Mouse (Mus musculus): Measurements from ENCODE around the gene Trappc2l. TPM values are rescaled to one million over a fixed set of nuclear protein-coding genes. Genes with fewer than 3 reads are reported as not detected.

Trappc2l gene
- polyA plus RNA-seq, 1 experiment from 2014 or later = 45.8 TPM

DNA sequence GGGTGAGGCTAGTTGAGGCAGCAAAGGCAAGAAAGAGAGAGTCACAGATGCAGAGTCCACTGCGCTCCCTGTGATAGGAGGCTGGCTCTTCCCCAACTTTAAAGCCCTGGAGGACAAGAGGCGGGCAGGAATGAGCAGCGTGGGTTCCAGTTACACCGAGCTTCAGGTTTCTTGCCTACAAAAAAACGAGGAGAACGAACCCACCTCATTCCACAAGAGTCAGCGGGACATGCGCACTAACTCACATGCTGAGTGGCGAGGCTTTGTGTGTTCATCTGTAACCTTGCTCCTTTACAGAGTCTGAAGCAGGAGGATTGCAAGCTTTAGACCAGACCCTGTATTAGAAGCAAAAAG lies 47.3 kb downstream of the Trappc2l start:
- ATAC-seq (ENCODE audit: insufficient number of reproducible peaks, low FRiP score) = no peak
- no peak overlapping the region for H3K27ac ChIP-seq (ENCODE audit: poor library complexity, severe bottlenecking)
- peaks cover 71% of the 10 kb centered on the region for H3K4me1 ChIP-seq (replicated peaks)
- no peak overlapping the region for H3K4me3 ChIP-seq
- no peaks in the 10 kb centered on the region for H3K27me3 ChIP-seq (replicated peaks)
- no peak overlapping the region for H3K4me2 ChIP-seq
- no peaks in the 10 kb centered on the region for H3K36me3 ChIP-seq
- H3K9me3 ChIP-seq (replicated peaks) = no peaks in the 10 kb centered on the region
- H3K9ac ChIP-seq = no peak overlapping the region
- WGBS = 79% methylated on average over 9 of the region's 9 CpGs

GRCm38 (mm10) chr8:122660022-122660421 lies 48.6 kb downstream of the Trappc2l start:
- Histone ChIP-seq H3K4me2 (no peak overlapping the region), H3K27me3 (replicated peaks) (no peaks in the 10 kb centered on the region), H3K9me3 (replicated peaks) (no peaks in the 10 kb centered on the region), H3K36me3 (no peaks in the 10 kb centered on the region), H3K4me3 (no peak overlapping the region), H3K9ac (no peak overlapping the region), H3K27ac (ENCODE audit: poor library complexity, severe bottlenecking) (no peak overlapping the region), H3K4me1 (replicated peaks) (peaks cover 71% of the 10 kb centered on the region)
- no peak for ATAC-seq (ENCODE audit: insufficient number of reproducible peaks, low FRiP score)
- 66% methylated on average over 2 of the region's 2 CpGs for WGBS

GRCm38 (mm10) chr8:122661138-122661537 lies 49.7 kb downstream of the Trappc2l start:
- ATAC-seq (ENCODE audit: insufficient number of reproducible peaks, low FRiP score) = peak; percentile 27; the same call in 1 of the 2 replicates
- H3K36me3 ChIP-seq = no peaks in the 10 kb centered on the region
- H3K9ac ChIP-seq = no peak overlapping the region
- no peaks in the 10 kb centered on the region for H3K27me3 ChIP-seq (replicated peaks)
- H3K9me3 ChIP-seq (replicated peaks) = no peaks in the 10 kb centered on the region
- WGBS = 30% methylated on average over 7 of the region's 7 CpGs
- peaks cover 71% of the 10 kb centered on the region for H3K4me1 ChIP-seq (replicated peaks)
- no peak overlapping the region for H3K4me2 ChIP-seq
- H3K4me3 ChIP-seq = no peak overlapping the region
- 0 out of 2 replicates have a peak overlapping the region, but pooled peaks have one; percentile 1 for H3K27ac ChIP-seq (ENCODE audit: poor library complexity, severe bottlenecking)

GRCm38 (mm10) chr8:122661894-122662293 lies 50.5 kb downstream of the Trappc2l start:
- Histone ChIP-seq H3K27me3 (replicated peaks) (no peaks in the 10 kb centered on the region), H3K4me3 (no peak overlapping the region), H3K27ac (ENCODE audit: poor library complexity, severe bottlenecking) (no peak overlapping the region), H3K36me3 (no peaks in the 10 kb centered on the region), H3K9me3 (replicated peaks) (no peaks in the 10 kb centered on the region), H3K9ac (no peak overlapping the region), H3K4me1 (replicated peaks) (peaks cover 71% of the 10 kb centered on the region), H3K4me2 (no peak overlapping the region)
- no peak for ATAC-seq (ENCODE audit: insufficient number of reproducible peaks, low FRiP score)
- WGBS = 82% methylated on average over 2 of the region's 2 CpGs

DNA sequence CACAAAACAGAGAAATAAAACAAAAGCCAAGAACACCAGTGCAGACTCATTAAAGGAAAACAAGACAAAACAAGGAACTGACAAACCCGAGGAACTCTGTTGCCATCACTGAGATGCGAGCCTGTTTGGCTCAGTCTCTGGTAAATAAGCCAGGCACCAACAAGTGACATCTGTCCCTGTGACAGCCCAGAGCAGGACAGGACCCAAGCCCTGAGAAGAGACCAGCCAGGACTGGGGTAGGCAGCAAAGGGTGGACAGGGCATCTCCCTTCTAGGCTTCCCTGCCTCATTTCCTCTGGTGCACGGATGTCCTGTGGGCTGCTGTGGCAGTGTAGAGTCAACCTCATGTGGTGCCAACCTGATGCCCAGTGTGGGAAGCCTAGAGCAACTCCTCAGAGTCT lies 51.7 kb downstream of the Trappc2l start:
- no peaks in the 10 kb centered on the region for H3K9me3 ChIP-seq (replicated peaks)
- ATAC-seq (ENCODE audit: insufficient number of reproducible peaks, low FRiP score) = no peak
- H3K9ac ChIP-seq = no peak overlapping the region
- H3K27me3 ChIP-seq (replicated peaks) = 0 out of 2 replicates have a peak, but pooled peaks cover 5% of the 10 kb centered on the region
- H3K4me1 ChIP-seq (replicated peaks) = peaks cover 80% of the 10 kb centered on the region
- H3K4me3 ChIP-seq = no peak overlapping the region
- WGBS = 75% methylated on average over 3 of the region's 3 CpGs
- H3K27ac ChIP-seq (ENCODE audit: poor library complexity, severe bottlenecking) = no peak overlapping the region
- H3K36me3 ChIP-seq = no peaks in the 10 kb centered on the region
- H3K4me2 ChIP-seq = no peak overlapping the region

DNA sequence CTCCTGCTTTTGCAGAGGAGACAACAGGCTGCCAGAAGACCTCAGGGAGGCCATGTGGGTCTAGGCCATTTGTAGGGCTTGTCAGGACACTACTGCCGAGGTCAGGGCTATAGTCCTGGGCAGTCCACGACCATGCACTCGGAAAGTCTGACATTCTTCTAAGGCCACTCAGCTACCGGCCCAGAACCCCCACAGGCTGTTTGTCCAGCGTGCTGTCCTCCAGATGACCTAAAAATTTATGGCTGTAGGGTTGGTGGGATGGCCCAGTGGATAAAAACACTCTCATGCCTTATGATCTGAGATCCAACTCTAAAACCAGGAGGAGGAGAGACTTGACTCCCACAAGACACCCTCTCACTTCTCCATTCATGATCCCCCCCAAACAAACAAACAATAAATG lies 52.2 kb downstream of the Trappc2l start:
- Histone ChIP-seq H3K27ac (ENCODE audit: poor library complexity, severe bottlenecking) (no peak overlapping the region), H3K27me3 (replicated peaks) (0 out of 2 replicates have a peak, but pooled peaks cover 5% of the 10 kb centered on the region), H3K9ac (no peak overlapping the region), H3K36me3 (no peaks in the 10 kb centered on the region), H3K4me1 (replicated peaks) (peaks cover 78% of the 10 kb centered on the region), H3K4me2 (no peak overlapping the region), H3K9me3 (replicated peaks) (no peaks in the 10 kb centered on the region), H3K4me3 (no peak overlapping the region)
- ATAC-seq (ENCODE audit: insufficient number of reproducible peaks, low FRiP score) = no peak
- 66% methylated on average over 5 of the region's 5 CpGs for WGBS

DNA sequence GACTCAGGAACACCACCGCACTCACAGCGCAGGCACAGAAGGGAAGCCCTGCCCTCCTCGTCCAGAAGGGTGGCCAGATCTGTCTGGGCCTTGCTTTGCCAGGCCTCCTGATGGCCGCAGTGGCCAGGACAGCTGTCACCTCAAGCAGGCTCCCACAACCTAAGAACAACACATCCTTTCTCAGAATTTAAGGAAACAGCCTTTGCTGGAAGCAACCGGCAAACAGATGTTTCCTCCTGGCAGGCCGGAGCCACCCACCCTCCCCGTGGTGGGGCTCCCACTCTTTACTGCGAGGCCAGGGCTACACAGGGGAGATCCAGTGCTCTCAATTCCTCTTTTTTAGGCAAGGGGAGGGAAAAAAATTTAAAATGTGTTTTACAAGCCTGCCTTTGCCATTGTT lies 53.8 kb downstream of the Trappc2l start:
- WGBS = 47% methylated on average over 8 of the region's 8 CpGs
- Histone ChIP-seq H3K4me1 (replicated peaks) (peaks cover 82% of the 10 kb centered on the region), H3K9ac (no peak overlapping the region), H3K36me3 (no peaks in the 10 kb centered on the region), H3K9me3 (replicated peaks) (no peaks in the 10 kb centered on the region), H3K27ac (ENCODE audit: poor library complexity, severe bottlenecking) (peak overlapping the region; percentile 66; the same call in 1 of the 2 replicates), H3K4me3 (no peak overlapping the region), H3K27me3 (replicated peaks) (peaks cover 11% of the 10 kb centered on the region; the same call in 1 of the 2 replicates), H3K4me2 (no peak overlapping the region)
- ATAC-seq (ENCODE audit: insufficient number of reproducible peaks, low FRiP score) = no peak

DNA sequence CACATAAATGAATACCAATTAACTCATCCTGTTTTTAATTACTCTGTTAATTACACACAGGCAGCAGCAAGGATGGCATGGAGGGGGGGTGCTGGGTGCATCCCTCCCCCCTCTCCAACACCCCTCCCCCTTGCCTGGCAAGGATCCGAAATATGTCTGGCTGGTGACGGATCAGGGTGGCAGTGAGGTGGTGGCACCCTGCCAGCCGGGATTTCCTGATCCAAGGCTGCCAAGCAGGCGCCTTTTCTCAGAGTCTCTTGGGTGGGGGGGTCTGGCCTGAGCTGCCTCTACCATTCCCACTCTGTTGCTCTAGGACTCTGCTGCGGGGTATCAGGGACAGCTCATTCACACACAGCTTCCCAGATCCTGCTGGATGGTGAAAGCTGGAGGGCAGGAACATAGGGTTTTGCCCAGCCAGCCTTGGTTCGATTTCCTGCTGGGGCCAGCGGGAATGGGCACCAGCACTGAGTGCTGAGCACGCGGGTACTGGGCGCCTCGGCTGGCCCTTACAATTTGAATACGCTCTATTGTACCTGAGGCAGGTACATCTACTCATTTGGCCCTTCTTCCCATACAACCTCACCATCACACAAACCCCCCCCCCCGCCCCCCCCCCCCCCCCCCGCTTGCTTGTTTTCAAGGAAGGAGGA lies 54.4 kb downstream of the Trappc2l start:
- Histone ChIP-seq H3K27ac (ENCODE audit: poor library complexity, severe bottlenecking) (peak overlapping the region; percentile 66), H3K4me2 (peak overlapping the region; percentile 15), H3K9me3 (replicated peaks) (no peaks in the 10 kb centered on the region), H3K36me3 (no peaks in the 10 kb centered on the region), H3K4me1 (replicated peaks) (peaks cover 85% of the 10 kb centered on the region), H3K27me3 (replicated peaks) (peaks cover 17% of the 10 kb centered on the region), H3K9ac (no peak overlapping the region), H3K4me3 (no peak overlapping the region)
- no peak for ATAC-seq (ENCODE audit: insufficient number of reproducible peaks, low FRiP score)
- 62% methylated on average over 13 of the region's 14 CpGs for WGBS

Small RNAs within 50 kb of the gene (microRNA-seq; reads per million reads assigned to microRNA genes)
- gene Mir6396 = not detected

Other genes starting within 250 kb of the Trappc2l start
- 41.4 and 43.0 TPM in 2 replicates for gene Zc3h18, start 235.0 kb upstream of the Trappc2l start, polyA plus RNA-seq (2016; fragmentation: Nextera tagmentation; extraction: Ambion mirVana)
- not detected in 2 replicates for gene Il17c, start 189.6 kb upstream of the Trappc2l start, polyA plus RNA-seq (2016; fragmentation: Nextera tagmentation; extraction: Ambion mirVana)
- 175 and 182 TPM in 2 replicates for gene Cyba, start 178.7 kb upstream of the Trappc2l start, polyA plus RNA-seq (2016; fragmentation: Nextera tagmentation; extraction: Ambion mirVana)
- 22.8 and 24.1 TPM in 2 replicates for gene Mvd, start 168.2 kb upstream of the Trappc2l start, polyA plus RNA-seq (2016; fragmentation: Nextera tagmentation; extraction: Ambion mirVana)
- 2.1 and 2.3 TPM in 2 replicates for gene Snai3, start 150.9 kb upstream of the Trappc2l start, polyA plus RNA-seq (2016; fragmentation: Nextera tagmentation; extraction: Ambion mirVana)
- 33.7 and 39.7 TPM in 2 replicates for gene Rnf166, start 135.6 kb upstream of the Trappc2l start, polyA plus RNA-seq (2016; fragmentation: Nextera tagmentation; extraction: Ambion mirVana)
- 30.0 and 31.1 TPM in 2 replicates for gene Ctu2, start 135.5 kb upstream of the Trappc2l start, polyA plus RNA-seq (2016; fragmentation: Nextera tagmentation; extraction: Ambion mirVana)
- 25.5 and 27.8 TPM in 2 replicates for gene Piezo1, start 60.3 kb upstream of the Trappc2l start, polyA plus RNA-seq (2016; fragmentation: Nextera tagmentation; extraction: Ambion mirVana)
- 36.9 and 38.9 TPM in 2 replicates for gene Cdt1, start 43.6 kb upstream of the Trappc2l start, polyA plus RNA-seq (2016; fragmentation: Nextera tagmentation; extraction: Ambion mirVana)
- 209 and 232 TPM in 2 replicates for gene Aprt, start 34.7 kb upstream of the Trappc2l start, polyA plus RNA-seq (2016; fragmentation: Nextera tagmentation; extraction: Ambion mirVana)
- 12.7 and 13.5 TPM in 2 replicates for gene Galns, start 177 bp upstream of the Trappc2l start, polyA plus RNA-seq (2016; fragmentation: Nextera tagmentation; extraction: Ambion mirVana)
- gene Pabpn1l, start 11.1 kb downstream of the Trappc2l start, polyA plus RNA-seq (2016; fragmentation: Nextera tagmentation; extraction: Ambion mirVana) = not detected in 2 replicates
- gene Cbfa2t3, start 87.5 kb downstream of the Trappc2l start, polyA plus RNA-seq (2016; fragmentation: Nextera tagmentation; extraction: Ambion mirVana) = 6.2 TPM in 2 replicates
- gene Acsf3, start 163.8 kb downstream of the Trappc2l start, polyA plus RNA-seq (2016; fragmentation: Nextera tagmentation; extraction: Ambion mirVana) = 14.4 and 17.3 TPM in 2 replicates
- 0.33 and 0.36 TPM in 2 replicates for gene Cdh15, start 236.3 kb downstream of the Trappc2l start, polyA plus RNA-seq (2016; fragmentation: Nextera tagmentation; extraction: Ambion mirVana)